Mouse (Mus musculus): ENCODE results near the gene Ampd3.
A peak's percentile ranks its signal among the peaks of the same experiment; 100 is the strongest.

The Ampd3 gene

GRCm38 (mm10) chr7:110797722-110798409 lies 29.9 kb downstream of the Ampd3 start:
- no peak for DNase-seq (ENCODE audit: low spot score in 2 of 2)

- DNase-seq (ENCODE audit: low spot score in 2 of 2) = peak; percentile 79 to 90
Measured at GRCm38 (mm10) chr7:110801028-110801427, 33.0 kb downstream of the Ampd3 start.

- DNase-seq (ENCODE audit: low spot score in 2 of 2) = no peak
Measured at GRCm38 (mm10) chr7:110803131-110803530, 35.1 kb downstream of the Ampd3 start.

- DNase-seq (ENCODE audit: low spot score in 2 of 2) = no peak
Measured at GRCm38 (mm10) chr7:110804266-110804665, 36.3 kb downstream of the Ampd3 start.

GRCm38 (mm10) chr7:110807460-110808030 lies 39.5 kb downstream of the Ampd3 start:
- DNase-seq (ENCODE audit: low spot score in 2 of 2) = no peak

GRCm38 (mm10) chr7:110808962-110809361 lies 41.0 kb downstream of the Ampd3 start:
- DNase-seq (ENCODE audit: low spot score in 2 of 2) = no peak

GRCm38 (mm10) chr7:110809585-110810557 lies 41.9 kb downstream of the Ampd3 start:
- peak in 1 of 2 experiments; percentile 12 for DNase-seq (ENCODE audit: low spot score in 2 of 2)

GRCm38 (mm10) chr7:110810995-110811394 lies 43.0 kb downstream of the Ampd3 start:
- DNase-seq (ENCODE audit: low spot score in 2 of 2) = peak in 1 of 2 experiments; percentile 12

- DNase-seq (ENCODE audit: low spot score in 2 of 2) = no peak
Measured at GRCm38 (mm10) chr7:110811529-110811928, 43.5 kb downstream of the Ampd3 start.

GRCm38 (mm10) chr7:110813983-110814382 lies 46.0 kb downstream of the Ampd3 start:
- DNase-seq (ENCODE audit: low spot score in 2 of 2) = no peak

- DNase-seq (ENCODE audit: low spot score in 2 of 2) = peak in 1 of 2 experiments; percentile 65
Measured at GRCm38 (mm10) chr7:110816037-110816436, 48.0 kb downstream of the Ampd3 start.

GRCm38 (mm10) chr7:110818206-110818605 lies 50.2 kb downstream of the Ampd3 start:
- no peak for DNase-seq (ENCODE audit: low spot score in 2 of 2)

GRCm38 (mm10) chr7:110818787-110819350 lies 50.9 kb downstream of the Ampd3 start:
- DNase-seq (ENCODE audit: low spot score in 2 of 2) = no peak

GRCm38 (mm10) chr7:110821068-110821467 lies 53.1 kb downstream of the Ampd3 start:
- no peak for DNase-seq (ENCODE audit: low spot score in 2 of 2)

- DNase-seq (ENCODE audit: low spot score in 2 of 2) = no peak
Measured at GRCm38 (mm10) chr7:110821653-110822052, 53.6 kb downstream of the Ampd3 start.

GRCm38 (mm10) chr7:110822055-110822454 lies 54.0 kb downstream of the Ampd3 start:
- no peak for DNase-seq (ENCODE audit: low spot score in 2 of 2)

GRCm38 (mm10) chr7:110823076-110823475 lies 55.1 kb downstream of the Ampd3 start:
- DNase-seq (ENCODE audit: low spot score in 2 of 2) = no peak

GRCm38 (mm10) chr7:110823593-110823992 lies 55.6 kb downstream of the Ampd3 start:
- DNase-seq (ENCODE audit: low spot score in 2 of 2) = no peak

GRCm38 (mm10) chr7:110823995-110824953 lies 56.3 kb downstream of the Ampd3 start:
- DNase-seq (ENCODE audit: low spot score in 2 of 2) = no peak

GRCm38 (mm10) chr7:110833024-110833423 lies 65.0 kb downstream of the Ampd3 start:
- DNase-seq (ENCODE audit: low spot score in 2 of 2) = no peak

GRCm38 (mm10) chr7:110834018-110834417 lies 66.0 kb downstream of the Ampd3 start:
- no peak for DNase-seq (ENCODE audit: low spot score in 2 of 2)

Measured in spleen, postnatal 10 days (tissue).